Mouse (Mus musculus): ENCODE results near the gene Rab26. TPM values are rescaled to one million over a fixed set of nuclear protein-coding genes. Genes with fewer than 3 reads are reported as not detected.

The Rab26 gene
- polyA plus RNA-seq, 1 experiment from 2014 or later = 2.6 TPM

DNA sequence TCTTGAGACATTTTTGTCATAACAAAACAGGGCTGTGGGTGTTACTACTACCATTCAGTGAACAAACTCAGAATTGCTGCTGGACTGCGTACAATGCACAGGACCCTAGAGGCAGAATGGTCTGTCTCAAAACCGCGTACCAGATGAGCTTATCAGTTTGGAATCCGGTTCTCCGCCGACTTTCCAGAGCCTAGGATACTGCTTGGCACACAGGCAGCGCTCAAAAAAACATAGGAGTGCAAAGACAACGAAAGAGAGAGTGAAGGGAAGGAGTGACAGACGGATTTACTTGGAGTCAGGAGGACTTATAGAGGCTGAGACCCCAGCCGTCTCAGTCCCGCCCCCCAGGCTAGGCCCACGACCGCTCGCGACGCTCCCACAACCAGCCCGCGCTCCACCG, 6.7 kb downstream of the Rab26 start:
- Histone ChIP-seq H3K4me3 (peak overlapping the region; percentile 90), H3K27ac (replicated peaks) (peak overlapping the region; percentile 93)

DNA sequence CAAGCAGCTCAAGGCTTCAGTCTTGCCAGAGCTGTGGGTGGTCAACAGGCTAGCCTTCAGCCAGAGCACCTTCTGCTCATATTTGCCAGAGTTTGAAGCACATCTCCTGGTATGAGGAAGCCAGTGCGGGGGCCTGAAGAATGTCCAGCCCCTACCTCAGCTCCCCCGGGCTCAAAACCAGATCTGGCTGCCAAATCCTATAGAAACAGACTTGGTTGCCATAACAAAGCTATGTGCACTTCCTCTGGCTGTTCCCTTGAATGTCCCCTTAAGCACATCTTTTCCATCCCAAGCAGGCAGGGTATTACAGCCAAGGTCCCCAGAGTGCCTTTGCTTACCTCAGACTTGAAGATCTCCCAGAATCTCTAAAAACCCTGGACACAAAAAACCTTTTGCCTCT, 9.3 kb downstream of the Rab26 start:
- Histone ChIP-seq H3K36me3 (replicated peaks) (peaks cover 57% of the 10 kb centered on the region), H3K27me3 (replicated peaks; ENCODE audit: low read depth, poor library complexity, severe bottlenecking) (no peaks in the 10 kb centered on the region), H3K4me3 (no peak overlapping the region), H3K27ac (replicated peaks) (no peak overlapping the region), H3K9me3 (no peaks in the 10 kb centered on the region), H3K4me1 (peaks cover 25% of the 10 kb centered on the region)
- no peak for DNase-seq (ENCODE audit: low spot score)
- WGBS = 86% methylated on average over 2 of the region's 2 CpGs

More for the DNA sequence above, 6.7 kb downstream of the Rab26 start:
- no peaks in the 10 kb centered on the region for H3K9me3 ChIP-seq
- 1% methylated on average over 19 of the region's 19 CpGs for WGBS
- H3K4me1 ChIP-seq = peaks cover 51% of the 10 kb centered on the region
- peaks cover 47% of the 10 kb centered on the region for H3K36me3 ChIP-seq (replicated peaks)
- H3K27me3 ChIP-seq (replicated peaks; ENCODE audit: low read depth, poor library complexity, severe bottlenecking) = no peaks in the 10 kb centered on the region
- no peak for DNase-seq (ENCODE audit: low spot score)

DNA sequence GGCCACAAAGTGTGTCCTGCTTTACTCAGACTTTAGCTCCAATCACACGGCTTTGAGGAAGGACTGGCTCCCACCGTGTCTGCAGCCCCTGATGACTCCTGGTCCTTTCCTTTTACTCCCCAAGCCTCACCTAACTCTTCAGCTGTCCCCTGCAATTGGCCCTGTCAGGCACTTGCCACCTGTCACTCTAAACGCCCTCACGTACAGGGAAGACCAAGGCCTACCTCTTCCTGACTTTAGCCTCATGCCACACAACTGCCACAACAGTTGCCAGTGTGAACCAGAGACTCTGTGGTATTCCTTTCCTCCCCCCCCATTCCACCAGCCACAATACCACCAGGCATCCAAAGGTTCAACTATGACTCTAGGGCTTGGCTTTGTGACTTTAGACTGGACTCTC, 13.6 kb downstream of the Rab26 start:
- no peak for DNase-seq (ENCODE audit: low spot score)
- Histone ChIP-seq H3K9me3 (no peaks in the 10 kb centered on the region), H3K36me3 (replicated peaks) (peaks cover 88% of the 10 kb centered on the region), H3K4me1 (peaks cover 4% of the 10 kb centered on the region; the same call in 1 of the 2 replicates), H3K4me3 (no peak overlapping the region), H3K27ac (replicated peaks) (no peak overlapping the region), H3K27me3 (replicated peaks; ENCODE audit: low read depth, poor library complexity, severe bottlenecking) (no peaks in the 10 kb centered on the region)
- 92% methylated on average over 4 of the region's 4 CpGs for WGBS

DNA sequence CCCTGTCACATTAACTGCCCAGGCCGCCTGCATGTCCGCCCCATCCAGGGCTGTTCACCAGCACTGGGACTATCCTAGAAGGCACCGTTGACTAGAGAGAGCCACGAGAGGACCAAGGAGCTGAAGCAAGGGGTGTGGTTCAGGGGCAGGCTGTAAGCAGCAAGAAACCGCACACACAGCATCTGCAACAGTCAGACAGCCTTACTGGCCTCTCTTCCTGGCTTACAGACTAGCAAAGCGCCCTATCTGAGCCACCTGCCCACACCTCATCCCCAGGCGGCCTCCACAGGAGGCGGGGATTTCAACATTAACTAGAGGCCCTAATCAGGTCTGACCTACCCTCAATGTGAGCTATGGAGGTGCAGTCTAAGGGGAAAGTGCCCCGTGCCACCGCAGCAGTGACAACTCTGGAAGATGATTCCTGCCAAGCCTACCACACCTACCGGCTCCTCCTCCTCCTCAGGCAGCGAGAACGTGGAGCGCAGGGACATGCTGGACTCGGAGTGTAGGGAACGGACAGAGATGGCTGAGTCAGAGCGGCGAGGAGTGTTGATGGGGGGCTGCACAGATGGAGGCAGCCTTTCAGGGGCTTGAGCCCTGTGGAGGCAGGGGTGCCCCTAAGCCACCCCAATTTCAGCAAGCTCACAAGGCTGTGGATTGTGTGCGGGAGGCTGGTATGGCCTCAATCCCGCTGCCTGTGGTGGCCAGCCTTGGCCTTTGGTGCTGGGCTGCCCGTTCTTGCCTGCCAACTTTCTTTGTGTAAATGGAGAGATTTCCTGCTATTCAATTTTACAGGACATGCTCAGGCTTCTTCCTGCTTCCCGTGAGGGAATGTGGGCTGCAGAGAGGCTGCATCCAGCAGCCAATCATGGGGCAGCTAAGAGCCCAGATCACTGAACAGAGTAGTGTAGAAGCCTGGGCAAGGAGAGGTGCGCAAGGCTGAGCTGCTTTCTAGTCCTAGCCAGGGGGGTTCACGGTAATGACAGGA, 19.4 kb downstream of the Rab26 start:
- 90% methylated on average over 24 of the region's 24 CpGs for WGBS
- DNase-seq (ENCODE audit: low spot score) = no peak
- H3K36me3 ChIP-seq (replicated peaks) = peaks cover 100% of the 10 kb centered on the region
- H3K27ac ChIP-seq (replicated peaks) = no peak overlapping the region
- no peaks in the 10 kb centered on the region for H3K4me1 ChIP-seq
- no peaks in the 10 kb centered on the region for H3K9me3 ChIP-seq
- no peaks in the 10 kb centered on the region for H3K27me3 ChIP-seq (replicated peaks; ENCODE audit: low read depth, poor library complexity, severe bottlenecking)
- peak overlapping the region; percentile 11; the same call in 1 of the 2 replicates for H3K4me3 ChIP-seq

GRCm38 (mm10) chr17:24513609-24514008, 20.4 kb downstream of the Rab26 start:
- Histone ChIP-seq H3K4me3 (peak overlapping the region; percentile 14; the same call in 1 of the 2 replicates), H3K27ac (replicated peaks) (no peak overlapping the region), H3K9me3 (no peaks in the 10 kb centered on the region), H3K4me1 (no peaks in the 10 kb centered on the region), H3K36me3 (replicated peaks) (peaks cover 100% of the 10 kb centered on the region), H3K27me3 (replicated peaks; ENCODE audit: low read depth, poor library complexity, severe bottlenecking) (no peaks in the 10 kb centered on the region)
- DNase-seq (ENCODE audit: low spot score) = peak; percentile 60
- WGBS = 64% methylated on average over 5 of the region's 5 CpGs

DNA sequence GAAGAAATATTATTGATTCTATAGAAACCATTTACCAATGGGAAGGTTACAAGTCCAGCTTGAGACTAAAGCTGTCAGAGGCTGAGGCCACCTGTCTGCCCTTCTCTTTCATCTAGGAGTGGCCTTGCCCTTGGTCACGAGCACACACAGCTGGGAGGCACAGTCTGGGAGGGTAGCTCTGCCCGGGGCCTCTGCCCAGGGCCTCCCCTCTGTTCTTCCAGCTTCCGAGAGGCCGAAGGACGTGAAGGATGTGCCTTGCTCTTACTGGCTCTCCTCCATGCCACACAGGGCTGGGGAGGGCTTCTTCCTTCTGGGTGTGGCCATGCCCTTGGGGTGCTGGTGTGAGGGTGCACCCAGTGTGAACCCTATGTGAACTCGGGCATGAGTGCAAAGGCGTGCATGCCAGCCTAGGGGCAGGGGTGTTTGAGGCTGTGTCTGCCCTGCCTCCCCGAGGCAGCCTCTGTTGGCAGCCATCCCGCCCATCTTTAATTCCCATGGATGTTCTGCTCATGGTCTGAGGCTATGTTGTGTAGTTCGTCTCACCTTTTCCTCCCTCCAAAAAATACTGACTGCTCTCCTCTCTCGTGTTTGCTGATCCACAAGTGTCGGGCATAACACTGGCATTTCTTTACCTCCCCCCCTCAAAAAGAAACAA, 26.1 kb downstream of the Rab26 start:
- Histone ChIP-seq H3K27me3 (replicated peaks; ENCODE audit: low read depth, poor library complexity, severe bottlenecking) (peaks cover 22% of the 10 kb centered on the region), H3K27ac (replicated peaks) (no peak overlapping the region), H3K9me3 (no peaks in the 10 kb centered on the region), H3K4me1 (peaks cover 13% of the 10 kb centered on the region), H3K36me3 (replicated peaks) (peaks cover 98% of the 10 kb centered on the region), H3K4me3 (no peak overlapping the region)
- WGBS = 87% methylated on average over 12 of the region's 12 CpGs
- no peak for DNase-seq (ENCODE audit: low spot score)

DNA sequence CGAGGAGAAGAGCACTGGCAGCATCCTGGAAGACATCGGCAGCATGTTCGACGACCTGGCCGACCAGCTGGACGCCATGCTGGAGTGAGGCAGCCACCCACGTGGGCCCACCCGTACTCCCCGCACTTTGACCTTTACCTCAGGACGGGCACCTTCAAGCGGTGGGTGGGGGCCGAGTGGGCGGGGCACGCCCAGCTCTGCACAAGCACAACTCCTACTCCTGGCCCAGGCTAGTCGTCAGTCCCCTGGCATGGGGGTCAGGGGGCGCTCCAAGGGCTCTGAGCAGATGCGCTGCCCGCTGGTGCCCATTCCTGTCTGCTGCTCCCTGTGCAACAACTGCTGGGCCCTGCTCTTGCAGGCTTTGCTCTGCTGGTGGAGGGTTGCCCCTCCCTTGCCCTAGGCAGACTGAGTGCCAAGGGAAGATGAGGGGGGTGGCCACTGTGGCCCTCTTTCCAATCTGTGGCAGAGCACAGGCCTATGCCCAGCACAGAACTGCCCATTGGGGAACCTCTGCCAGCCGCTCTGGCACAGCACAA, 26.8 kb downstream of the Rab26 start:
- Histone ChIP-seq H3K9me3 (no peaks in the 10 kb centered on the region), H3K36me3 (replicated peaks) (peaks cover 95% of the 10 kb centered on the region), H3K27me3 (replicated peaks; ENCODE audit: low read depth, poor library complexity, severe bottlenecking) (peaks cover 22% of the 10 kb centered on the region), H3K4me1 (peaks cover 13% of the 10 kb centered on the region), H3K27ac (replicated peaks) (no peak overlapping the region), H3K4me3 (0 out of 2 replicates have a peak overlapping the region, but pooled peaks have one; percentile 8)
- peak; percentile 31 for DNase-seq (ENCODE audit: low spot score)
- 51% methylated on average over 19 of the region's 19 CpGs for WGBS

DNA sequence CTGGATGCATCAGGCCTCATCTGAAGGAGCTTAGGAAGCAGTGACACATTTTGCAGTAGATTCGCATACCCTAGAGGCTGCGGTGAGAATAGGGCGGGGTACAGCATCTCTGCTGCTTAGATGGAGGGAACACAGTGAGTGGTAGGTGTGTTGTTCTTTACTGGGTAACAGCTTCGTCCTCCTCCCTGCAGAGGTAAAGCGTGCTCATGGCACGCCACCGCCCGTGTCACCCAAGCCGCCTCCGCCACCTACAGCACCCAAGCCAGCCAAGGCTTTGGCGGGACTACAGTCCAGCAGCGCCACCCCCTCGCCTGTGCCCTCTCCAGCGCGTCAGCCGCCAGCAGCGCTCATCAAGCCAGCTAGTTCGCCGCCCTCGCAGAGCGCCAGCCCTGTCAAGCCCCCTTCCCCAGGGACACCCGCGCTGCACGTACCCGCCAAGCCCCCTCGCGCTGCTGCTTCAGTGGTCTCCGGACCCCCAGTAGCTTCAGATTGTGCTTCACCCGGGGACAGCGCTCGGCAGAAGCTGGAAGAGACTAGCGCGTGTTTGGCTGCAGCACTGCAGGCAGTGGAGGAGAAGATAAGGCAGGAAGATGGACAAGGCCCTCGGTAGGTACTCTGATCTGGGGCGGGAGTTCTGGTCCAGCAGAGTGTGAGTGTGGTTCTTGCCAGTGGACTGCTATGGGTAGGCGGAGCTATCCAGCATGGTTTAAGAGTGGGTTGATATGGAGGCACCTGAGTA, 27.5 kb downstream of the Rab26 start:
- 27% methylated on average over 36 of the region's 36 CpGs for WGBS
- H3K27me3 ChIP-seq (replicated peaks; ENCODE audit: low read depth, poor library complexity, severe bottlenecking) = peaks cover 22% of the 10 kb centered on the region
- peaks cover 94% of the 10 kb centered on the region for H3K36me3 ChIP-seq (replicated peaks)
- peak; percentile 33 for DNase-seq (ENCODE audit: low spot score)
- H3K4me3 ChIP-seq = peak overlapping the region; percentile 44
- no peaks in the 10 kb centered on the region for H3K9me3 ChIP-seq
- H3K27ac ChIP-seq (replicated peaks) = peak overlapping the region; percentile 4; the same call in 1 of the 2 replicates
- peaks cover 13% of the 10 kb centered on the region for H3K4me1 ChIP-seq

DNA sequence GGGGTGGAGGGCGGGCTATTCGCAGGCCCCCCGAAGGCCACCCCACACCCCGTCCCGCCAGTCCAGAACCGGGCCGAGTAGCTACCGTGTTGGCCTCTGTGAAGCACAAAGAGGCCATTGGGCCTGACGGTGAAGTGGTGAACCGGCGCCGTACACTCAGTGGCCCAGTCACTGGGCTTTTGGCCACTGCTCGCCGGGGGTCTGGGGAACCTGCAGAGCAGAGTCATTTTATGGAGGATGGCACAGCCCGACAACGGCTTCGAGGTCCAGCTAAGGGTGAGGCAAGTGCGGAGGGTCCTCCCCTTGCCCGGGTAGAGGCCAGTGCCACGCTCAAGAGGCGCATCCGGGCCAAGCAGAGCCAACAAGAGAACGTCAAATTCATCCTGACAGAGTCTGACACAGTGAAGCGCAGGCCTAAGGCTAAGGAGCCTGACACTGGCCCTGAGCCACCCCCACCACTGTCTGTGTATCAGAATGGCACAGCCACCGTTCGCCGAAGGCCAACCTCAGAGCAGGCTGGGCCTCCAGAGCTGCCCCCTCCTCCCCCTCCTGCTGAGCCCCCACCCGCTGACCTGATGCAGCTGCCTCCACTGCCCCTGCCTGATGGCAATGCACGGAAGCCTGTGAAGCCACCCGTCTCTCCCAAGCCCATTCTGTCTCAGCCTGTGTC, 28.6 kb downstream of the Rab26 start:
- Histone ChIP-seq H3K9me3 (no peaks in the 10 kb centered on the region), H3K27ac (replicated peaks) (0 out of 2 replicates have a peak overlapping the region, but pooled peaks have one; percentile 7), H3K36me3 (replicated peaks) (peaks cover 92% of the 10 kb centered on the region), H3K4me3 (no peak overlapping the region), H3K27me3 (replicated peaks; ENCODE audit: low read depth, poor library complexity, severe bottlenecking) (peaks cover 22% of the 10 kb centered on the region), H3K4me1 (peaks cover 13% of the 10 kb centered on the region)
- WGBS = 90% methylated on average over 30 of the region's 30 CpGs
- no peak for DNase-seq (ENCODE audit: low spot score)

- H3K36me3 ChIP-seq (replicated peaks) = peaks cover 79% of the 10 kb centered on the region
- H3K4me1 ChIP-seq = peaks cover 13% of the 10 kb centered on the region
- no peaks in the 10 kb centered on the region for H3K9me3 ChIP-seq
- H3K27me3 ChIP-seq (replicated peaks; ENCODE audit: low read depth, poor library complexity, severe bottlenecking) = peaks cover 22% of the 10 kb centered on the region
- H3K27ac ChIP-seq (replicated peaks) = no peak overlapping the region
- H3K4me3 ChIP-seq = no peak overlapping the region
- whole genome bisulfite sequencing = 93% methylated on average over 10 of the region's 10 CpGs
- DNase-seq (ENCODE audit: low spot score) = no peak
These were observed 29.9 kb downstream of the Rab26 start for GRCm38 (mm10) chr17:24504085-24504484.

- 41% methylated on average over 11 of the region's 11 CpGs for WGBS
- peak; percentile 25 for DNase-seq (ENCODE audit: low spot score)
- H3K4me1 ChIP-seq = peaks cover 10% of the 10 kb centered on the region
- H3K9me3 ChIP-seq = no peaks in the 10 kb centered on the region
- peaks cover 67% of the 10 kb centered on the region for H3K36me3 ChIP-seq (replicated peaks)
- H3K4me3 ChIP-seq = no peak overlapping the region
- no peak overlapping the region for H3K27ac ChIP-seq (replicated peaks)
- H3K27me3 ChIP-seq (replicated peaks; ENCODE audit: low read depth, poor library complexity, severe bottlenecking) = peaks cover 19% of the 10 kb centered on the region
These were observed 31.8 kb downstream of the Rab26 start for GRCm38 (mm10) chr17:24502208-24502607.

Data from embryonic facial prominence, embryonic 10.5 days (tissue).